Mouse (Mus musculus) limb, embryonic 11.5 days (tissue): Measurements from ENCODE around the gene Dagla. TPM values are rescaled to one million over a fixed set of nuclear protein-coding genes. Genes with fewer than 3 reads are reported as not detected.

Experiments
- ATAC-seq: fragments of 200-750 bp; cut with Nextera tagmentation; 2 replicates; pipeline ENCODE4 v1.8.0; 2017; ENCODE audit warnings: low read depth; ENCODE audit not compliant: insufficient number of reproducible peaks, low FRiP score, low TSS enrichment
- DNase-seq: peaks from one replicate; pipeline ENCODE4 v3.0.0-alpha.2; 2015; ENCODE audit warnings: low spot score
- H3K27ac ChIP-seq: fragments of 300-500 bp; sonication (generic); replicated peaks from 2 replicates; pipeline ENCODE4 v1.5.1; 2014; ENCODE audit warnings: low read depth, mild to moderate bottlenecking, low read length
- H3K27me3 ChIP-seq: fragments of 300-500 bp; sonication (generic); 2 replicates; pipeline ENCODE4 v1.6.1; 2014; ENCODE audit warnings: mild to moderate bottlenecking, low read length, mixed read lengths; ENCODE audit not compliant: control insufficient read depth, insufficient read depth
- H3K36me3 ChIP-seq: fragments of 300-500 bp; sonication (generic); 2 replicates; pipeline ENCODE4 v1.6.1; 2014; ENCODE audit warnings: mild to moderate bottlenecking, low read length, moderate library complexity, mixed read lengths; ENCODE audit not compliant: control insufficient read depth, insufficient read depth
- H3K4me1 ChIP-seq: fragments of 300-500 bp; sonication (generic); 2 replicates; pipeline ENCODE4 v1.6.1; 2014; ENCODE audit warnings: low read length, mixed read lengths; ENCODE audit not compliant: control insufficient read depth, insufficient read depth
- H3K4me2 ChIP-seq: fragments of 300-500 bp; sonication (generic); 2 replicates; pipeline ENCODE4 v1.6.1; 2014; ENCODE audit warnings: low read depth, mild to moderate bottlenecking, moderate library complexity; ENCODE audit not compliant: severe bottlenecking
- H3K4me3 ChIP-seq: fragments of 300-500 bp; sonication (generic); 2 replicates; pipeline ENCODE4 v1.5.1; 2014; ENCODE audit warnings: low read depth, low read length
- H3K9ac ChIP-seq: fragments of 300-500 bp; sonication (generic); 2 replicates; pipeline ENCODE4 v1.6.1; 2014; ENCODE audit warnings: mild to moderate bottlenecking, low read length
- H3K9me3 ChIP-seq: fragments of 300-500 bp; sonication (generic); 2 replicates; pipeline ENCODE4 v1.6.1; 2016; ENCODE audit warnings: low read length; ENCODE audit not compliant: control insufficient read depth
- WGBS: fragments of 180-500 bp; shearing (Covaris S2); extraction: QIAGEN DNeasy Blood & Tissue Kit; methylation state at CpG from one replicate; pipeline ENCODE4 v1.1.7; 2014; 5-methylcytosine and 5-hydroxymethylcytosine counted together
- polyA plus RNA-seq: library from polyadenylated mRNA; unstranded; fragments of >200 nt; fragmentation: Nextera tagmentation; extraction: Ambion mirVana; gene quantifications from 2 replicates; pipeline ENCODE4 v1.2.1, GENCODE M21; 2014

The Dagla gene
- polyA plus RNA-seq, 1 experiment from 2014 or later = 1.3 TPM

DNA sequence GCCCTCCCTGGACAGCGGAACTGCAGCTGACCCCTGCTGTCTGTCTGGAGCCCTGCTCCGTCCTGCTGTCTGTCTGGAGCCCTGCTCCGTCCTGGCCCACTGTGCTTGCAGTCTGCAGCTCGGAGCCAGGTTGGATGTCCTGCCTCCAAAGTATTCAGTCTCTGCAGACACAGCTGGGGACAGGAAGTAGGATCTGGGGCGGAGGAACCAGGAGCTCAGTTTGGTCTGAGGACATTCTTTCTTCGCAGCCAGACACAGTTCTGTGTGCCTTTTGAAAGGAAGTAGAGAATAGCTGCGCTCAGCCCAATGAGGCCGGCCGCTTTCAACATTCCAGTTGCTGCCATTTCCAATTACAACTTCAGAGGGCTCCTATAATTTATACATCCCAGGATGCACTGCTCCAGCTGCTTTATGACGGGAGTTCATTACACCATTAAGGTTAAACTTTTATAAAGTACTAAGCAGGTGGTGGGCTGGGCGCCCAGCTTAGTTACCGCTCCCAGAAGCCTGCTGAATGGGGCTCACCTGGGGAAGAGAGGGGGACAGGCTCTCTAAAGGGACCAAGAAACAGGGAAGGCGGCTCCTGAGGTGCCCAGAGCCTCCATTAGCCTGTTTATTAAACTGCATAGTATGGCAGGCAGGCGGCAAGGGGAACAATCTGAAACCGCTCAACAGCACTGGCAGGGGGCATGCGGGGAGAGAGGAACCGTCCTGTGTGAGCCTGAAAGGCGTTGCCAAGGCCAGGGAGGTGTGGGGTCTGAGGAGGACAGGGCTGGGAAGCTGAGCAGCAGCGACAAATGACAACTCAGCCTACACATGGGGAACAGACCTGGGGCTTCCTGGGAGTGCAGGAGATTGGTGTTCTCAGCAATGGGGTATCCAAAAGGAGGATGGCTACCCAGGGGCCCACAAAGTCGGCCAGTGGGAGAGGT is 9.8 kb downstream of the Dagla start:
- ATAC-seq (peak; percentile 28; the same call in 1 of the 2 replicates), DNase-seq (peak; percentile 62)
- Histone ChIP-seq H3K27me3 (0 out of 2 replicates have a peak, but pooled peaks cover 2% of the 10 kb centered on the region), H3K9ac (peak overlapping the region; percentile 3; the same call in 1 of the 2 replicates), H3K4me2 (peak overlapping the region; percentile 30), H3K9me3 (no peaks in the 10 kb centered on the region), H3K27ac (peak overlapping the region; percentile 74), H3K36me3 (no peaks in the 10 kb centered on the region), H3K4me1 (peaks cover 49% of the 10 kb centered on the region), H3K4me3 (no peak overlapping the region)
- WGBS = 16% methylated on average over 20 of the region's 20 CpGs

DNA sequence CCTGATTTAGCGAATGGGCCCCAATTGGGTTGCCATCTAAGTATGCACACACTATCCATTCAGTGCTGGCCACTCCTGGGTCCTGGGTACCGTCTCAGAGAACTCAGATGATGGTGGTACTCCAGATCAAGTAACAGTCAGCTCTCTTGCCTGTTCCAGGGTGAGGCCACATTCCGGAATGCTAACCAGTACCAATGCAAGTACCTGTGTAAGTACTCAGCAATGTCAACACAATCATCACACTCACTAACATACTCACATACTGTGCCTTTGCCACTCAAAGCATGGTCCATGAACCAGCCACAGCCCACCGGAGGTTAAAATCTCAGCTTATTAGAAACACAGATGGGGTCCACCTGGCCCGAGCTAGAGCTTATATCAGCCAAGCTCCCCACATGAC is 10.7 kb downstream of the Dagla start:
- H3K4me2 ChIP-seq = peak overlapping the region; percentile 30; the same call in 1 of the 2 replicates
- H3K36me3 ChIP-seq = no peaks in the 10 kb centered on the region
- ATAC-seq = no peak
- peak overlapping the region; percentile 74 for H3K27ac ChIP-seq
- H3K4me1 ChIP-seq = peaks cover 49% of the 10 kb centered on the region
- H3K9me3 ChIP-seq = no peaks in the 10 kb centered on the region
- H3K9ac ChIP-seq = no peak overlapping the region
- H3K27me3 ChIP-seq = 0 out of 2 replicates have a peak, but pooled peaks cover 2% of the 10 kb centered on the region
- no peak for DNase-seq
- H3K4me3 ChIP-seq = no peak overlapping the region
- WGBS = 73% methylated on average over 5 of the region's 5 CpGs

DNA sequence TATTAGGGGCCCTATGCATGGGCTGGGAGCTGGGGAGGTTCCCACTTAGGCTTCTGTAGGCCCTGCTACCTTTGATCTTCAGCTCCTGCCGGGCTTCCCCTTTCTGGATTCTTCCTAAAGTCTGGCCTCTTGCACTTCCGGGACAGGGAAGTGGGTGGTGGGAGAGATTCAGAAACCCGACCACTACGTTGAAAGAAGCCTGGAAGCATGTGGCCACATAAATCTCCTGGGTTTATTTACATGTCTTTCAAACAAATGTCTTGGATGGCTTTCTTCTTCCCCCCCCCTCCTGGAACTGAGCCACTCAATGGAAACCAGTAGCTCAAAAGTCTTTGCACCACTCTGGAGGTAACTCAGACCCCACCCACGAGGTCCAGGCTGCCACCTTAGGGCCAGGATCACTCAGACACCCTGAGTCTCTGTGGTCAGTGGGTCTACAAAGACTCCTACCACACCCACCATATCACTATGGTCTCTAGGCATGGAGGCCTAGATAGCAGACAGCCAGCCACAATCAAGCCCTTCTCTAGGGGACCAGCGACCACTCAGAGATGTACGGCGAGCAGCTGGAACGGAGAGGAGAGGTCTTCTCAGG is 12.7 kb downstream of the Dagla start:
- Histone ChIP-seq H3K36me3 (no peaks in the 10 kb centered on the region), H3K9me3 (no peaks in the 10 kb centered on the region), H3K9ac (no peak overlapping the region), H3K4me1 (peaks cover 42% of the 10 kb centered on the region), H3K4me3 (no peak overlapping the region), H3K27ac (no peak overlapping the region), H3K27me3 (0 out of 2 replicates have a peak, but pooled peaks cover 2% of the 10 kb centered on the region), H3K4me2 (no peak overlapping the region)
- no peak for DNase-seq
- 53% methylated on average over 9 of the region's 9 CpGs for WGBS
- ATAC-seq = no peak

GRCm38 (mm10) chr19:10290153-10290945 is 14.3 kb downstream of the Dagla start:
- DNase-seq = no peak
- peaks cover 32% of the 10 kb centered on the region for H3K4me1 ChIP-seq
- whole genome bisulfite sequencing = 61% methylated on average over 16 of the region's 16 CpGs
- H3K36me3 ChIP-seq = no peaks in the 10 kb centered on the region
- H3K4me2 ChIP-seq = no peak overlapping the region
- H3K27me3 ChIP-seq = 0 out of 2 replicates have a peak, but pooled peaks cover 2% of the 10 kb centered on the region
- ATAC-seq = no peak
- H3K27ac ChIP-seq = no peak overlapping the region
- H3K4me3 ChIP-seq = no peak overlapping the region
- H3K9me3 ChIP-seq = no peaks in the 10 kb centered on the region
- H3K9ac ChIP-seq = no peak overlapping the region

DNA sequence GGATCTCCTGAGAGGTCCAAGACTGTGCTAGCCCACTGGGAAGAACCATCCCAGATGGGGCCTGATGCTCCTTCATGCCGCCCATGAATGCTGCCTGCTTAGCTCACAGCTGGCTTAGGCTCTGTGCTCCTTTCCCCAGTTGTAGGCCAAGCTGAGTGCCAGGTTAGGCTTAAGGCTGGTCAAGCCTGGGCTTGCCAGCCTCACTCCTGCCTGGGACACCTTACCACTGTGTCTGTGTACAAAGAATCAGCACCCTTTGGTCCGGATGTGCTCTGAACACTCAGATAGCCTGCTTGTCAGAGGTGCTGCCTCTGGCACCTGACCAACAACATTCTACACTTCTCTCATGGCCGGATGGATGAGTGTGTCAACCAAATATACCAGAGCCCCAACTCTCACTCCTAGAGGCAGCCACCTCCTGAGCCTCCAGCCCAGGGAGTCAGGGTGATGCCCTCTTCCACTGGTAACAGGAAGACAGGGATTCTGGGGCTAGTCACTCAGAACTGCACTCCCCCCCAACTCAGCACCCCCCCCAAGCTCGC is 15.0 kb downstream of the Dagla start:
- no peak overlapping the region for H3K27ac ChIP-seq
- 0 out of 2 replicates have a peak, but pooled peaks cover 2% of the 10 kb centered on the region for H3K27me3 ChIP-seq
- H3K36me3 ChIP-seq = no peaks in the 10 kb centered on the region
- no peak overlapping the region for H3K9ac ChIP-seq
- peaks cover 26% of the 10 kb centered on the region for H3K4me1 ChIP-seq
- 71% methylated on average over 4 of the region's 4 CpGs for WGBS
- no peak for ATAC-seq
- DNase-seq = no peak
- no peak overlapping the region for H3K4me3 ChIP-seq
- no peaks in the 10 kb centered on the region for H3K9me3 ChIP-seq
- H3K4me2 ChIP-seq = no peak overlapping the region

DNA sequence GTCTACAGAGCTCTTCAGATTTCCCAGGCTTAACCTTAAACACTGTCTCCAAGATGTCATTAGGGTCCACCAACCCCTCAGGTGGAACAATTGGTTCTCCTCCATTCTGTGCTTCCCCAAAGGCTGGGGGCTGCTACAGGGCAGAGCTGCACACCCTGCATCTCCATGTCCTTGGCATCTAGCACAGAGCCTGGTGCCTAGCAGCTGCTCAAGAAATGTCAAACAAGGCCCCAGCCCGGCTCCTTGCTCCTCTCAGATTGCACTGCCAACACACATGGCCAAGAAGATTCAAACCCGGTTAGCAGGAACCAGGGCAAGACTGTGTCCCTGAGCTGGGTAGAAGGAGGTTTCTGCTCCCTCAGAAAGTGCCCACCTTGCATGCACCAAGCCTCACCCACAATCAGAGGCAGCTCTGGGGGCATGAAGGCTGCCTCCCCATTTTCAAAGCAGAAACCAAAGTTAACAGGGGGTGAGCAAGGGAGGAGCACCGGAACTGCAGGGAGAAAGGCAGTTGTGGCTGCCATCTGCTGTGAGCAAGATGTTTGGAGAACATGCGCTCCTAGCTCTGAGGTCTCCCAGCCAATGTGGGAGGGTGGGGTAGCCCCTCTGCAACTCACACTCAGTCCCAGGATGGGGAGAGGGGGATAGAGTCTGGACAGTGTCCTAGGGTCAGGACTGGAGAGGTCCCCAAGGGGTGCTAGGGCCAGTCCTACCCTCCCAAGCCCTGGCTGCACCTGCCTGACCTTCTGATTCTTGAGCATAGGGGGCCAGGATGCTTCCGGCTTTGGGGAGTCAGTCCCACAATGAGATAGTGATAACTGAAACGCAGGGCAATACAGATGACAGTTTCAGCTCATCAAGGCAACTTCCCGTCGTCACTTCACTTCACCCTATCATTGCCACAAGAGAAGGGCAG is 16.3 kb downstream of the Dagla start:
- ATAC-seq (no peak), DNase-seq (no peak)
- Histone ChIP-seq H3K27ac (no peak overlapping the region), H3K9me3 (no peaks in the 10 kb centered on the region), H3K27me3 (no peaks in the 10 kb centered on the region), H3K9ac (no peak overlapping the region), H3K36me3 (no peaks in the 10 kb centered on the region), H3K4me2 (no peak overlapping the region), H3K4me1 (peaks cover 17% of the 10 kb centered on the region), H3K4me3 (no peak overlapping the region)
- 86% methylated on average over 8 of the region's 8 CpGs for WGBS

DNA sequence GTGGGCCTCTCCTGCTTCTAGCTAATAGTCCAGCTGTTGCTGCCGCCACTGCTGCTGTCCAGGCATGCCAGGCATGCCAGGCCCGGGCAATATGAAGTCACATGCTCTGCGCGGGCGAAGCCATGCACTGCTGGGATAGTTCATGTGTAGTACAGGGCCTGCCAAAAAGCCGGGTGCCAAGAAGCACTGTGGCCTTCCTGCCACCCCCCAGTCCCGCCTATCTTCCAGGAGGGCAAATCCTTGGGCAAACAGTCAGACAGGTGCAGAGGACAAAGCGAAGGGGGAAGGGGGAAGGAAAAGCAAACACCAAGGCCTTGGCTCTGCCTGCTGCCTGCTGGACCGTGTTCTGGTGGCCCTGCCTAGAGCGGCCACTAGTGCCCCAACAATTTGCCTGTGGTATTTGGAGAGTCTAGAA is 18.2 kb downstream of the Dagla start:
- H3K27ac ChIP-seq = no peak overlapping the region
- no peaks in the 10 kb centered on the region for H3K27me3 ChIP-seq
- no peak overlapping the region for H3K4me3 ChIP-seq
- no peaks in the 10 kb centered on the region for H3K36me3 ChIP-seq
- WGBS = 84% methylated on average over 10 of the region's 10 CpGs
- no peak overlapping the region for H3K9ac ChIP-seq
- DNase-seq (no peak), ATAC-seq (no peak)
- no peaks in the 10 kb centered on the region for H3K9me3 ChIP-seq
- H3K4me2 ChIP-seq = no peak overlapping the region
- H3K4me1 ChIP-seq = peaks cover 14% of the 10 kb centered on the region
